Mouse (Mus musculus): ENCODE data around the gene Ccdc86. TPM values are rescaled to one million over a fixed set of nuclear protein-coding genes. Genes with fewer than 3 reads are reported as not detected.
A peak's percentile ranks its signal among the peaks of the same experiment; 100 is the strongest.

The Ccdc86 gene
- total RNA-seq (2012; rRNA removed): 25.7 and 29.1 TPM in 2 replicates

GRCm38 (mm10) chr19:10949112-10949511, at the start of gene Ccdc86:
TSS of gene Ccdc86 (minus strand) at chr19:10949266.
- H3K27ac ChIP-seq (ENCODE audit: insufficient read depth, low read depth, low read length, poor library complexity, severe bottlenecking): peak within 1 kb of the TSS; percentile 3
- peaks cover 21% of the 10 kb centered on the region for H3K36me3 ChIP-seq (ENCODE audit: control insufficient read depth, insufficient read depth, low read length, poor library complexity, severe bottlenecking)

GRCm38 (mm10) chr19:10993150-10993549, 44.1 kb upstream of the Ccdc86 start, which contains the start of gene Ms4a15:
TSS of gene Ms4a15 (minus strand) at chr19:10993250.
- TF ChIP-seq ZNF384 (IDR thresholded peaks at IDR 0.05; ENCODE audit: low read depth, low read length) (no peak), CHD2 (IDR thresholded peaks at IDR 0.05; ENCODE audit: low read depth, low read length) (no peak), ZC3H11A (IDR thresholded peaks at IDR 0.05; ENCODE audit: borderline replicate concordance, low read depth, low read length) (no peak), MAFK (IDR thresholded peaks at IDR 0.05; ENCODE audit: insufficient read depth, low read depth, low read length) (no peak)
- Histone ChIP-seq H3K4me3 (ENCODE audit: insufficient read depth in 1 of 2, low read depth in 1 of 2, low read length in 2 of 2, poor library complexity in 1 of 2, severe bottlenecking in 1 of 2) (no peak within 1 kb of the TSS), H3K36me3 (ENCODE audit: control insufficient read depth, insufficient read depth, low read length, poor library complexity, severe bottlenecking) (no peaks in the 10 kb centered on the region), H3K4me1 (ENCODE audit: control insufficient read depth in 2 of 2, insufficient read depth in 2 of 2, low read length in 2 of 2, poor library complexity in 1 of 2) (no peaks in the 10 kb centered on the region), H3K9me3 (ENCODE audit: control insufficient read depth, insufficient read depth, low read depth, low read length) (no peaks in the 10 kb centered on the region), H3K27ac (ENCODE audit: insufficient read depth, low read depth, low read length, poor library complexity, severe bottlenecking) (no peak within 1 kb of the TSS), H3K9ac (ENCODE audit: insufficient read depth, low read depth, low read length, poor library complexity, severe bottlenecking) (no peak within 1 kb of the TSS)
- in situ Hi-C loops (cut with MboI; ENCODE audit: low sequenced_read_pairs in 2 of 2, unreplicated experiment in 2 of 2): no loop called here
- no peak for DNase-seq (ENCODE audit: low read depth, low spot score)

More at GRCm38 (mm10) chr19:10949112-10949511, at the start of gene Ccdc86:
- peak; percentile 97 for DNase-seq (ENCODE audit: low read depth, low spot score)
- in situ Hi-C loops (cut with MboI; ENCODE audit: low sequenced_read_pairs in 2 of 2, unreplicated experiment in 2 of 2): no loop called here
- Histone ChIP-seq H3K4me3 (ENCODE audit: insufficient read depth in 1 of 2, low read depth in 1 of 2, low read length in 2 of 2, poor library complexity in 1 of 2, severe bottlenecking in 1 of 2) (peak within 1 kb of the TSS; percentile 68 to 89), H3K9ac (ENCODE audit: insufficient read depth, low read depth, low read length, poor library complexity, severe bottlenecking) (peak within 1 kb of the TSS; percentile 89), H3K9me3 (ENCODE audit: control insufficient read depth, insufficient read depth, low read depth, low read length) (no peaks in the 10 kb centered on the region), H3K4me1 (ENCODE audit: control insufficient read depth in 2 of 2, insufficient read depth in 2 of 2, low read length in 2 of 2, poor library complexity in 1 of 2) (peaks cover 7 to 17% of the 10 kb centered on the region in 2 experiments; a peak in 3 of 4 replicates)
- TF ChIP-seq ZC3H11A (IDR thresholded peaks at IDR 0.05; ENCODE audit: borderline replicate concordance, low read depth, low read length) (no peak), CHD2 (IDR thresholded peaks at IDR 0.05; ENCODE audit: low read depth, low read length) (no peak), MAFK (IDR thresholded peaks at IDR 0.05; ENCODE audit: insufficient read depth, low read depth, low read length) (no peak), ZNF384 (IDR thresholded peaks at IDR 0.05; ENCODE audit: low read depth, low read length) (0 out of 2 replicates have a peak, but pooled peaks have one; percentile 34), HCFC1 (IDR thresholded peaks at IDR 0.05; ENCODE audit: borderline replicate concordance, insufficient read depth, low read length) (peak; percentile 87)

- Histone ChIP-seq H3K9me3 (ENCODE audit: control insufficient read depth, insufficient read depth, low read depth, low read length) (no peaks in the 10 kb centered on the region), H3K36me3 (ENCODE audit: control insufficient read depth, insufficient read depth, low read length, poor library complexity, severe bottlenecking) (no peaks in the 10 kb centered on the region), H3K4me1 (ENCODE audit: control insufficient read depth in 2 of 2, insufficient read depth in 2 of 2, low read length in 2 of 2, poor library complexity in 1 of 2) (no peaks in the 10 kb centered on the region), H3K9ac (ENCODE audit: insufficient read depth, low read depth, low read length, poor library complexity, severe bottlenecking) (no peak overlapping the region), H3K27ac (ENCODE audit: insufficient read depth, low read depth, low read length, poor library complexity, severe bottlenecking) (no peak overlapping the region), H3K4me3 (ENCODE audit: insufficient read depth in 1 of 2, low read depth in 1 of 2, low read length in 2 of 2, poor library complexity in 1 of 2, severe bottlenecking in 1 of 2) (no peak overlapping the region)
- no peak for DNase-seq (ENCODE audit: low read depth, low spot score)
- TF ChIP-seq ZNF384 (IDR thresholded peaks at IDR 0.05; ENCODE audit: low read depth, low read length) (no peak), ZC3H11A (IDR thresholded peaks at IDR 0.05; ENCODE audit: borderline replicate concordance, low read depth, low read length) (no peak)
- in situ Hi-C loops (cut with MboI; ENCODE audit: low sequenced_read_pairs in 2 of 2, unreplicated experiment in 2 of 2): no loop called here
These were observed 42.8 kb upstream of the Ccdc86 start for GRCm38 (mm10) chr19:10991911-10992310.

GRCm38 (mm10) chr19:10990751-10991150, 41.7 kb upstream of the Ccdc86 start:
- H3K27ac ChIP-seq (ENCODE audit: insufficient read depth, low read depth, low read length, poor library complexity, severe bottlenecking): no peak overlapping the region
- TF ChIP-seq CHD2 (IDR thresholded peaks at IDR 0.05; ENCODE audit: low read depth, low read length): no peak
- H3K4me3 ChIP-seq (ENCODE audit: insufficient read depth in 1 of 2, low read depth in 1 of 2, low read length in 2 of 2, poor library complexity in 1 of 2, severe bottlenecking in 1 of 2): no peak overlapping the region
- no peaks in the 10 kb centered on the region for H3K9me3 ChIP-seq (ENCODE audit: control insufficient read depth, insufficient read depth, low read depth, low read length)
- no peak overlapping the region for H3K9ac ChIP-seq (ENCODE audit: insufficient read depth, low read depth, low read length, poor library complexity, severe bottlenecking)
- no peaks in the 10 kb centered on the region for H3K36me3 ChIP-seq (ENCODE audit: control insufficient read depth, insufficient read depth, low read length, poor library complexity, severe bottlenecking)
- no peak for DNase-seq (ENCODE audit: low read depth, low spot score)
- no peaks in the 10 kb centered on the region for H3K4me1 ChIP-seq (ENCODE audit: control insufficient read depth in 2 of 2, insufficient read depth in 2 of 2, low read length in 2 of 2, poor library complexity in 1 of 2)
- in situ Hi-C loops (cut with MboI; ENCODE audit: low sequenced_read_pairs in 2 of 2, unreplicated experiment in 2 of 2): no loop called here

- Histone ChIP-seq H3K9ac (ENCODE audit: insufficient read depth, low read depth, low read length, poor library complexity, severe bottlenecking) (no peak overlapping the region), H3K36me3 (ENCODE audit: control insufficient read depth, insufficient read depth, low read length, poor library complexity, severe bottlenecking) (no peaks in the 10 kb centered on the region), H3K4me1 (ENCODE audit: control insufficient read depth in 2 of 2, insufficient read depth in 2 of 2, low read length in 2 of 2, poor library complexity in 1 of 2) (peaks cover 0 to 6% of the 10 kb centered on the region in 2 experiments; a peak in 2 of 4 replicates), H3K4me3 (ENCODE audit: insufficient read depth in 1 of 2, low read depth in 1 of 2, low read length in 2 of 2, poor library complexity in 1 of 2, severe bottlenecking in 1 of 2) (no peak overlapping the region), H3K9me3 (ENCODE audit: control insufficient read depth, insufficient read depth, low read depth, low read length) (no peaks in the 10 kb centered on the region), H3K27ac (ENCODE audit: insufficient read depth, low read depth, low read length, poor library complexity, severe bottlenecking) (no peak overlapping the region)
- no peak for DNase-seq (ENCODE audit: low read depth, low spot score)
- in situ Hi-C loops (cut with MboI; ENCODE audit: low sequenced_read_pairs in 2 of 2, unreplicated experiment in 2 of 2): no loop called here
- TF ChIP-seq ZC3H11A (IDR thresholded peaks at IDR 0.05; ENCODE audit: borderline replicate concordance, low read depth, low read length) (no peak), ZNF384 (IDR thresholded peaks at IDR 0.05; ENCODE audit: low read depth, low read length) (no peak), MAFK (IDR thresholded peaks at IDR 0.05; ENCODE audit: insufficient read depth, low read depth, low read length) (no peak), CHD2 (IDR thresholded peaks at IDR 0.05; ENCODE audit: low read depth, low read length) (no peak), HCFC1 (IDR thresholded peaks at IDR 0.05; ENCODE audit: borderline replicate concordance, insufficient read depth, low read length) (no peak)
These were observed 39.5 kb upstream of the Ccdc86 start for GRCm38 (mm10) chr19:10988563-10988962.

Measured in ES-E14 (cell line).